Mouse (Mus musculus): Measurements from ENCODE around the gene Abca13.

DNA sequence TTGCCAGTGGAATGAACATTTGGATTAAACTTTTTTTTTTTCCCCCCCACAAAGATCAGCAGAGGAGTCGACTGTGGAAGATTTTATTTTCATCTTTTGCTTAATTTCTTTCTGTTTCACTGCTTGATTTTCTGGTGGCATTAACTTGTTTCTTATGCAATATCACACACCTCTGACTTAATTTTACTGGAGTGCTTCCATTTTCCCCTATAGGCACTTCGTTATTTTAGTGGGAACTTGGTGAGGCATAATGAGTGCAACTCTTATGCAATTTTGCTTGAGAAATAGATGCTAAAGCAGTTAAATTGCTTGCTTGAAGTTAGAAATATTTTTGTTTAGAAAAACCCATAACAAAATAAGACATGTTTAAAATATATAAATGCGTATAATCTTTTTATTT is 94.0 kb downstream of the Abca13 start:
- no peak for TF ChIP-seq POLR2A (IDR thresholded peaks at IDR 0.05; ENCODE audit: low read depth, low read length)
- TF ChIP-seq POLR2AphosphoS2 (IDR thresholded peaks at IDR 0.05; ENCODE audit: low read depth, low read length): no peak
- TF ChIP-seq HCFC1 (IDR thresholded peaks at IDR 0.05; ENCODE audit: low read depth, low read length): no peak
- no peak for TF ChIP-seq MAZ (IDR thresholded peaks at IDR 0.05; ENCODE audit: low read depth, low read length)
- no peak for TF ChIP-seq TCF12 (IDR thresholded peaks at IDR 0.05; ENCODE audit: low read depth, low read length)
- no peak for TF ChIP-seq EP300 (IDR thresholded peaks at IDR 0.05; ENCODE audit: low read length)
- no peak for TF ChIP-seq CHD1 (IDR thresholded peaks at IDR 0.05; ENCODE audit: low read depth, low read length)
- no peak for TF ChIP-seq CHD2 (IDR thresholded peaks at IDR 0.05; ENCODE audit: low read length)
- TF ChIP-seq MEF2A (IDR thresholded peaks at IDR 0.05; ENCODE audit: borderline replicate concordance, low read depth, low read length): no peak
- no peak for TF ChIP-seq CTCF (conservative IDR thresholded peaks at IDR 0.05 in 1 of 2, IDR thresholded peaks at IDR 0.05 in 1 of 2; ENCODE audit: low read depth in 2 of 2, low read length in 2 of 2)
- TF ChIP-seq MAFK (IDR thresholded peaks at IDR 0.05; ENCODE audit: insufficient replicate concordance, low read length): no peak

Data from CH12.LX (cell line).